Mouse (Mus musculus): ENCODE data around the gene Slc32a1.

Gene Slc32a1

DNA sequence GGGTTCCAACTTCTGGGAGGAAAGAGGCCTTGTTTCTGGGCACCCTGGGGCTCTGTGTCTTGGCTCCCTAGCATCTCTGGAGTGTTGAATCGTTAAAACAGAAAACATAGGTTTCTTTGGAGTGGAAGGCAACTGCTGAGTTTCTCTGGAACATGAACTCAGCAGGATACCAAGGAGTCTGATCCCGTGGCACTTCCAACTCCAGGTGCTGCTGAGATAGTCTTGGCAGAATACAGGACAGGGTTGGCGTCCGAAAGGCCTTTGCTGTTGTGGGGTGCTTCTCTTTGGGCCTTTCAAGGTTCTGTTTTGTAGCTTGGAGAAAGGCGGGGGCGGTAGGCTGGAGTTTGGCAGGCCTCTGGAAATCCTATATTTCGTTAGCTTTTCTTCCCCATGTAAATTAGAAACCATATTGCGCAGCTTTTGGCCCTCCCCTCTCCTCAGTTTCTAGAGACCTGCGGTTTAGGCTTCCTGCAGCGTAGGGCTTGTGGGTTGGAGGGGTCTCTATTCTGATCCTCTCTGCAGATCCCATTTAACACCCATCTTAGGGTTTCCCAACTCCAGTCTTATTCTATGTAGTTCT is 2.2 kb downstream of the Slc32a1 start:
- no peak for DNase-seq (ENCODE audit: low read depth)

DNA sequence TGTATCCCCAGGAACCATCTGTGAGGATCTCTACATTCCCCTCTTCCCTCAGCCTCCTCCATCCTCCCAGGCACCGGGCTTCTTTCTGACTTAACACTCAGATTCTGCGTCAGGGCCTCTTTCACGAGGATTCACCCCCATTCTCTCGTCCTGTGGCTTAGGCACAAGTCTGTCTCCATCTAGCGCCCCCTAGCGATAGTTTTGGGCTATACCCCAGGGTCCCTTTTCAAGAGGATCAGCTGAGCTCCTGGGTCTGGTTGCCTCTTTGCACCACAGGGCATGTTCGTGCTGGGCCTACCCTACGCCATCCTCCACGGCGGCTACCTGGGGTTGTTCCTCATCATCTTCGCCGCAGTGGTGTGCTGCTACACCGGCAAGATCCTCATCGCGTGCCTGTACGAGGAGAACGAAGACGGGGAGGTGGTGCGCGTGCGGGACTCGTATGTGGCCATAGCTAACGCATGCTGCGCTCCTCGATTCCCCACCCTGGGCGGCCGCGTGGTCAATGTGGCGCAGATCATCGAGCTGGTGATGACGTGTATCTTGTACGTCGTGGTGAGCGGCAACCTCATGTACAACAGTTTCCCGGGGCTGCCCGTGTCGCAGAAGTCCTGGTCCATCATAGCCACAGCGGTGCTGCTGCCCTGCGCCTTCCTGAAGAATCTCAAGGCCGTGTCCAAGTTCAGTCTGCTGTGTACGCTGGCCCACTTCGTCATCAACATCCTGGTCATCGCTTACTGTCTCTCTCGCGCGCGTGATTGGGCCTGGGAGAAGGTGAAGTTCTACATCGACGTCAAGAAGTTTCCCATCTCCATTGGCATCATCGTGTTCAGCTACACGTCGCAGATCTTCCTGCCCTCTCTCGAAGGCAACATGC is 3.2 kb downstream of the Slc32a1 start:
- DNase-seq (ENCODE audit: low read depth) = peak; percentile 90

DNA sequence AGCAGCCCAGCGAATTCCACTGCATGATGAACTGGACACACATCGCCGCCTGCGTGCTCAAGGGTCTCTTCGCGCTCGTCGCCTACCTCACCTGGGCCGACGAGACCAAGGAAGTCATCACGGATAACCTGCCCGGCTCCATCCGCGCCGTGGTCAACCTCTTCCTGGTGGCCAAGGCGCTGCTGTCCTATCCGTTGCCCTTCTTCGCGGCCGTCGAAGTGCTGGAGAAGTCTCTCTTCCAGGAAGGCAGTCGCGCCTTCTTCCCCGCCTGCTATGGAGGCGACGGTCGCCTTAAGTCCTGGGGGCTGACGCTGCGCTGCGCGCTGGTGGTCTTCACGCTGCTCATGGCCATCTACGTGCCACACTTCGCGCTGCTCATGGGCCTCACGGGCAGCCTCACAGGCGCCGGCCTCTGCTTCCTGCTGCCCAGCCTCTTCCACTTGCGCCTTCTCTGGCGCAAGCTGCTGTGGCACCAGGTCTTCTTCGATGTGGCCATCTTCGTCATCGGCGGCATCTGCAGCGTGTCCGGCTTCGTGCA is 3.9 kb downstream of the Slc32a1 start:
- DNase-seq (ENCODE audit: low read depth) = no peak

DNA sequence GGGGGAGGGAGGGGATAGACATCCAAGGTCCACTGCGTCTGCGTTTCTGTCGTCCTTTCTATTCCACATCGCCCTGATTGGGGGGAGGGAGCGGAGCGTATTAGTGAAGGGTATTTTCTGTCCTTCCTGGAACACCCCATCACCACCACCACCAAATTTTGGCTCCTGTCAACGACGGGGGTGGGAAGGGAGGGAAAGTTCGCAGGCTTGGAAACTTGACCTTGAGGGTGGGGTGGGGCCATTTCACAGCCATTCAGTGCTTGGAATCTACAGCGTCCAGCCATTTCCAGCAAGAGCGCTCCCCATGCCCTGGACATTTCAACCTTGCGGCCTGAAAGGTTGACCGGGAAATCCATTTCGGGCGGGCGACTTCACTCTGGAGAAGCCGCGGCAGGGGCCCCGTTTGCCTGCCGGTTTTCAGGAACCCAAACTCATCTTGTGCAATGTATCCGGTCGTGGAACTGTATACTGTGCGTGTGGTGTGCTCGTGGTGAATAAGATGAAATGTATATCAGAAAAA is 4.7 kb downstream of the Slc32a1 start:
- peak; percentile 21 for DNase-seq (ENCODE audit: low read depth)

DNA sequence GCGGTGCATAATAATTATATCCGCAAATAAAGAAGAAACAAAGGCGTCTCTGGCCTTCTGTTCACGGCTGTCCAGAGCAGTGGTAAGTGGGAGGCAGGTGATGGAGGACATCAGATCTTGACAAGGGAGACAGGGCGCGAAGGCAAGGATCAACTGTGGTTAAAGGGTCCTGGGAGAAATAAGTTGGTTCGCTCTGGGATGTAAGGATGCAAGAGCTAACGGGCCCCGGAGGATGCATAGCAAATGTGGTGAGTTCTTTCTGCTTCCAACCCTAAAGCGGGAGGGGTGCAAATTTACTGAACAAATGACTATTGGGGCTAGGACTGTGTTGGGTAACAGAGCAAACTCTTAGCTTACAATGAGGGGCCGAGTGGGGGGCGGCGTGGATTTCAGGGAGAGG is 5.1 kb downstream of the Slc32a1 start:
- DNase-seq (ENCODE audit: low read depth) = no peak

DNA sequence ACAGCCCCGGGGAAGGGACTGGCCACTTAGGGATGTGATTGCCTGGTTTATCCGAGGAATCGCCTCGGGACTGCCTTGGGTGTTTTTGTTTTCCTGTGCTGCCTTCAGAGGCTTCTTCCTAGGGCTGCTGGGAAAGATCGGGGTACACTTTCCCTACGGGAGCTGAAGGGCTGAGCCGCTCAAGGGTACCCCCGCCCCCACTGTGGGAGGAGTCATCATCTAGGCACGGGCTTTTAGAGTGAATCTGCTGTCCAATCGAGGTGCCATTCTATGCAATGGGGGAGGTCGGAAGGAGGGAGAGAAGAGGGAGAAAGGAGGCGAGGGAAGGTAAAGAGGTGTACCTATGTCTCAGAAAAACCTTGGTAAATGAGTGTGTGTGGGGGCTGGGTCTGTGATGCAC is 5.7 kb downstream of the Slc32a1 start:
- DNase-seq (ENCODE audit: low read depth) = peak; percentile 30

DNA sequence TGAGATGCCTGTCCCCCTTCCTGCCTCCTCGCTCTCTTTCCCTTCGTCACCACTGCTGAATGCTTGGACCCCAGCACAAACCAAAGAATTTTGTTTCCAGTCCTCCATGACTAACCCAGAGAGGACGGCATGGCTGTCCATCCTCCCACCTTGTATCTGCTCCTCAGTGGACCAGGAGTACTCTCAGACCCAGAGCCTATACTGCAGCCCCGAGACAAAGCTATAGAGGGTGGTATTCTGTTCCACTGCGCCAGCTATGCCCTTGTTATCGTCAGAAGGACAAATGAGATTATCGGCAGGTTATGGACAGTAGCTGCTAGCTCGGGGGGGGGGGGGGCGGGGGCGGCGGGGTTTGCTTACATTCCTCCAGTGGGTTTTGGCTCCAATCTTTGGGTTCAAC is 6.2 kb downstream of the Slc32a1 start:
- no peak for DNase-seq (ENCODE audit: low read depth)

DNA sequence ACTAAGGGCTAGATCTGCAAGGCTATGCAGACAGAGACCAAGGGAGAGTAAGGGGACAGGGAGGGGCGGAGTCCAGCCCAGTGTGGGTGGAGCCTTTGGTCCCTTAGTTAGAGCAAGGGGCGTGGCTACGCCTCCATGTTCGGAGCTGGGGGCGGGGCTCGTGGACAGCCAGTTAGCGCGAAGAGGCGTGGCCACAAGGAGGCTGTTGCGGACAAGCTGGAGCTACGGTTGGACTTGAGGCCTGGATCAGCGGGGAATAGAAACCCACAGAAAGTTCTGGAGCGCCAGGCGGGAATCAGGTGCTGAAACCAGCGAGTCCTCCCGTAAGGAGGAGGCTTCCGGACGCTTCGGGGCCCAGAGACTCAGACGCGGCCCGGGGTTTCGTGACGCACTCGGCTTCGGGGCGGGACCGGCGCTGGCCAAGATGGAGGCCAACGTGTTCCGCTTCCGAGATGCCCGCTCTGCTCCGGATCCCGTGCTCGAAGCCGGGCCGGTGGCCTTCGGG is 14.2 kb downstream of the Slc32a1 start, which contains the start of gene Actr5:
Gene Actr5, plus strand, starts transcription at position 171 of the 505 bp plus-strand sequence.
- DNase-seq (ENCODE audit: low read depth) = peak; percentile 99

DNA sequence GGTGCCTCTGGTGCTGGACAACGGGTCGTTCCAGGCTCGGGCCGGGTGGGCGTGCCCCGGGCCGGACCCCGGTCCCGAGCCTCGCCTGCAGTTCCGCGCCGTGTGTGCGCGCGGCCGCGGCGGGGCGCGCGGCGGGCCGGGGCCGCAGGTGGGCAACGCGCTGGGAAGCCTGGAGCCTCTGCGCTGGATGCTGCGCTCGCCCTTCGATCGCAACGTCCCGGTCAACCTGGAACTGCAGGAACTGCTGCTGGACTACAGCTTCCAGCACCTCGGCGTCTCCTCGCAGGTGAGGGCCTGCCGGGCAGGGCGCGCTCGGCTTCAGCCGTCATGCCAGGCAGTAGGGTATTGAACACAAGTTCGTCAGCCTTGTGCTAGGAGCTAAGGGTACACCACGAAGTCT is 14.7 kb downstream of the Slc32a1 start:
- DNase-seq (ENCODE audit: low read depth) = no peak

DNA sequence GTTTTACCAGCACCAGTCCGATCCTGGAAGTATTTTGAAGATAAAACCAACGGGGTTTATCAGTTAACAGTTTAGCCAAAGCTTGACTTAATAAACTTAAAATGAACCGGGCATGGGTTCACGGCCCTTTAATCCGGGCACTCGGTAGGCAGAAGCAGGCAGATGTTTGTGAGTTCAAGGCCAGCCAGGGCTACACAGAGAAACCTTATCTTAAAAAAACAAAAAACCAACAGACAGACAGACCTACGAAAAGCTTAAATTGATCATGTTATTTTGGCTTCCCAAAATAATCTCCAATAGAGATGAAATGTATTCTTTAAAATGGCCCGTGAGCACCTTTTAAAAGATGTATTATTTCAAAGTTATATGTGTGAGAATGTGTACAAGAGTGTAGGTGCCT is 15.1 kb downstream of the Slc32a1 start:
- no peak for DNase-seq (ENCODE audit: low read depth)

DNA sequence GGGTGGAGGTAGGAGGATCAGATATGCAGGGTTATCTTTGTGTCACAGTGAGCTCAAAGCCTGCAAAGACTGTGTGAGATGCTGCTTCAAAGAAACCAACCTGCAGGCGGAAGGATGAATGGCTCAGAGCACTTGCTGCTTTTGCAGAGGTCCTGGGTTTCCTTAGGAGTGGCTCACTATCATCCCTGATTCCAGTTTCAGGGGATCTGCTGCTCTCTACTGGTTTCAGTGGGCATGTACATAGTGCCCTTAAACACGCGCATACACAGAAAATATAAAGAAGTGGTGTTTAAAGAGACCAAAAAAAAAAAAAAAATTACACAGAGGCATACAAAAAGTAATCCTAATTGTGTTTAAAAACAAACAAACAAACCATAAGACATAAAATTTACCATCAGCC is 18.3 kb downstream of the Slc32a1 start:
- DNase-seq (ENCODE audit: low read depth) = no peak

DNA sequence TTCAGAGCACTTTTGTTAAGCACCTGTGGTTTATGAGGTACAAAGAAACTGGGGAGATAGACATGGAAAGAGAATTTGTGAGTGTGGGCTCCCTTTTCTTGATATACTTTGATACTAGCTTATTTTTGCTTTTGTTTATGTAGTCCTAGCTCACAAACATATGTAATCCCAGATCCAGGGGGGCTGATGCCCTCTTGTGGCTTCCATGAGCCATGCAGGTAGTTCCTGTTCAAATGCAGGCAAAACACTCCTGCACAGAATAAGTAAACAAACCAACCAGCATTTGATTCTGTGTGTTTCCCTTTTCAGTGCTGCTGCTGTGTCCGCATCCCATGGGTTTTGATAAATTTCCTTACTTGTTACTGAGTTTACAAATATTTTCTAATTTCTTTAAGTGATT is 18.8 kb downstream of the Slc32a1 start:
- DNase-seq (ENCODE audit: low read depth) = no peak

DNA sequence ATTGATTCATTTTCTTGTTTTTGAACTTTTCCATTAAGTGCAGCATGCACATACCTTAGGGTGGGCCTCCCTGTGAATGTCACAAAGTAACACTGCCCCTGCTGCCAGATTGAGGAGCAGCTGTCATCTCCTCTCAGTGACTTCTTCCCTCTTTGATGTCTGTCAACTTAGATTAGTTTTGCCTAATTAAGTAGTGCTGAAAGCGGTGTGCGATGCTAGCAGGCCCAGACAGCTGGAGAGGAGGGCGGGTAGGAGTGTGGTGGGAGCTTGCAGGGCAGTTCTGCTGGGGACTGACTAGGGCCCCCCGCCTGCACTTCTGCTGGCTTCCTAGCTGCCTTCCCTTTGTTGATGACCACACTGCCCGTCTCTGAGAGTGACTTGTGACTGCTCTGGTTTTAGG is 21.3 kb downstream of the Slc32a1 start:
- no peak for DNase-seq (ENCODE audit: low read depth)

DNA sequence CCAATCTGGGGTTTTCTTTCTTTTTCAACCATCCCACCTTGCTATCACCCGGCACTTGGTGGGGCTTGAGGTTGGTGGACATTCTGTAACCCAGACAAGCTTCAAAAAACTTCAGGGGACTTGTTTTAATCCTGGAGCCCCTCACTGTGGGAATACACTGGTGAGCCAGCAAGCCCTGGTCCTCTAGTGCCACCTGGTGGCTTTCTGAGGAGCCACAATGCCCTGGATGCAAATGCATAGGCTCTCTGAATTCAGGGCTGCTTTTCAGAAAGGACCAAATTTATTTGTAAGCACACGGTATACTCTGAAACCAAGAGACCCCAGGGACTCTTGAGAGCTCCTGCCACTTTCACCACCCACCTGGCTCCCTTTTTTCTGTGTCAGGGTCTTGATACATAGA is 31.3 kb downstream of the Slc32a1 start:
- peak; percentile 77 for DNase-seq (ENCODE audit: low read depth)

DNA sequence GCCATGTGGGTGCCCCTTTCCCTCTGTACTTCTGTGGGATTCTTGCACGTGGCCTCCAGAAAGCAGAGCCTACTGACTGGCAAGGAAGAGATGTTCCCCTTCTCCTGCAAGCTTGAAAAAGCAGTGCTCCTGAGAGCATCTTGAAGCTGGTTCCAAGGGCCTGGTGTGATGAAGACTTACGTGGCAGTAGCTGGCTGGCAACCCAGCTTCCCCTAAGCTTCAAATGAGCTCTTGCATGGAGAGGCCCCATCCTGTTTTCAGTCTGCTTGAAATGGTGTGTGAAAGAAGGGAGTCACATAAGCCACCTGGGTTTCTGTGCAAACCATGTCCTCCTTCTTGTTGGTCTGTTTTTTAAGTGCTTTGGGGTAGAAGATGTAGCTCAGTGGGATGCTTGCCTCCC is 32.0 kb downstream of the Slc32a1 start:
- DNase-seq (ENCODE audit: low read depth) = no peak

DNA sequence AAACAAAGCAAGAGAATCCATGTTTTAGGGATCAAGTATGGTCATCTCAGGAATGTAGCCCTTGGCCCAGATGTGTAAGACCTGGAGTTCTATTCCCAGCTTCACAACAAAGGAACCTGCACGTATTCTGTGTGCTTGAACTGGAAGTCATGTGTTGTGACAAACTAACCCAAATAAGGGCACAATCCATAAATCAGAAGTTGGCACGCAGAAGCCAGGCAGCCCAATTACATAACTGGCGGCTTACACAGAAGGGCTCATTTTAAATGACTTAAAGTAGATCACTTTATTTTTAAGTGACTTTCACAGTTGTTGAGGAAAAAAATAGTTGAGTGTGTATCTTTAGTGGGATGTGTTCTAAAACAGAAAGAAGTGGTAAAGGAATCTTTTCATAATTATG is 33.2 kb downstream of the Slc32a1 start:
- DNase-seq (ENCODE audit: low read depth) = no peak

DNA sequence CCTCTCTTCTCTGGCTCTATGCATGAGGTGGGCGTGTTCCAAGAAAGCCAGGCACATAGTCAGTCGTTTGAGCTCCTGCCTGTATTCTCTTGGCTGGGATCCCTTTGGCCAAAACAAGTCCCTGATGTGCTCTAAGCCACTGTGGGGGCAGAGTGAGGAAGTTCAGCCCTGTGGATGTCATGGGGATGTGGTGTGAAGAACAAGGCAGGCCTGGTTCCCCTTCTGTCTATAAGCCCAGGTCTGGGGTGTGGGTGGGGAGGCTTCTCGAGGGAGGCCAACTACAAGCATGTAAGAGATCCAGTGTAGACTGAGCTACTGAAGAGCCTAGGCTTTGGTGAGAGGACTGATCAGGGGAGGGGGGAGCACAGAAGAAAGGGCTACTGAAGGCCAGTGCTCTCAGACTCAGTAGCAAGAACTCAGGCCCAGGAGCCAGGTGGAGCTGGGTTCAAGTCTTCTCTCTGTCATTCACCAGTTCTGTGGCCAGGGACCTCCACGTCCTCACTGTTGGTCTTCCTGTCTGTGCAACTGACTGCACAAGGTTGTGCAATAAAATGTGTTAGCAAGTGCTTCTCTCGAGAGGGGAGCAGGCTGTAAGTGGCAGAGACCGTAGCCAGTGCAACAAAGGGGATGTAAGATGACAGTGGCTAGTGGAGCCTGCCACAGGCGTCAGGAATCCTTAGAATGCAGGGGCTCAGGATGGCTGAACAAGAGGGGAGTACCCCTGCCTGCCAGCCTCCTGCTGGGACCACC is 40.8 kb downstream of the Slc32a1 start:
- DNase-seq (ENCODE audit: low read depth) = no peak

DNA sequence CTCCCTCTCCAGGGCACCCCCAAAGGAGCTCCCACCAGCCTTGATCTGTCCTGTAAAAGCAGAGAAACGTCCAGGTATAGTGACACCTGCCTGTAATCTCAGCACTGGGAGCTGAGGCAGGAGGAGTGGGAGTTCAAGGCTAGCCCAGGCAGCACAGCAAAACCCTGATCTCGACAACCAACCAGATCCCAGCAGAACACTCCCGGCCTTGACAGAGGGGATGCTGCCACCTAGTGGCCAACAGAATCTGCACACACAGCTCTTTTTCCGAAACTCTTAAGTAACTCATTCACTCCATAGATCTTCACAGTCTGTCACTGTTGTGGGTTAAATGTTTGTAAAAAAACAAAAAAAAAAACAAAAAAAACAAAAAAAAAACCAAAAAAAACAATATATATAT is 42.4 kb downstream of the Slc32a1 start:
- peak; percentile 88 for DNase-seq (ENCODE audit: low read depth)

DNA sequence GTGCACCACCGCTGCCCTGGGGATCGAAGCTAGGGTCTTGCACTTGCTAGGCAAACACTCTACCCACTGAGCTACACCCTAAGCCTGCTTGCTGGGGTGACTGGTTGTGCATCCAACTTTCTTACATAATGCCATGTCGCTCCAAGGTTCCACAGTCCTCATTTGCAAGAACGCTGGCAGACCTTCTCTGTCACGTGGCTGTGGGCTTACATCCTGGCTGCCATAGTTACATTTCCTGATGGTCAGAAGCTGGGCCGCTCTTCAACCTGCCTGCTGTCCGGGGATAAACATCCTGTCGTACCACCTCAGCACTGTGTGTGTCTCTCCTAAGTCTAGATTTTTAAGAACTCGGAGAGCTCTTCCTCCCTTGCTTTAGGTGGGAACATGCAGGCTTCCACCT is 44.1 kb downstream of the Slc32a1 start:
- DNase-seq (ENCODE audit: low read depth) = no peak

DNA sequence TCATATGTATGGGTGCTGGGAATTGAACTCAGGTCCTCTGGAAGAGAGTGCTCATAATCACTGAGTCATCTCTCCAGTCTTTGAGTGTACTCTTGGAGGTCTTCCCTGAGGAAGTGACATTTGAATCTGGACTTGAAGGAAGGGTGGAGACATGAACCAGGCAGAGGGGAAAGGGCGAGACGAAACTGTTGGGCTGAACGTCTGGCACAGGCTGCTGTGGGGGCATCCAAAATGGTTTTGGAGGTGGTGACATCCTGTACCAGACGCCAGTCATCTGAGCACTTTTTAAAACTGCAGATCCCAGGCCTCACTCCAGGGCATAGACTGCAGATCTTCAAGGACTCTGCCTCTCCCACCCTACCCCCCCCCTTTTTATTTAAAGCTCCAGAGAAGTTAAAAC is 45.2 kb downstream of the Slc32a1 start:
- no peak for DNase-seq (ENCODE audit: low read depth)

DNA sequence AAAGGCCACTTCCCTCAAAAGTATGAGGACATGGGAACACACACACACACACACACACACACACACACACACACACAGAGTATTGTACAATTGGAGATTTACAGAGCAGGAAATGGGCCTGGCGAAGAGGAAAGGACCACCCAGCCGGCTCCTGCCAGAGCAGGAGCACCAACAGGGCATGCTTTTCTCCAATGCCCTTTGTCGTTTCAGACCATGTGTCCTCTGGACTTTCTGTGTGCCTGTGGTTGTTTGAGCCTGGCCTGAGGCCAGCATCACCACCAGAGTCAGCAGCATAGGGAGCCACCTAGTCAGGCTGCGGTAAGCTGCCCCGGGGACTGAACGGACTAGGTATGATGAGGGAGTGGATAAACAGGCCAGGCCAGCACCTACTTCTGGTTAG is 48.3 kb downstream of the Slc32a1 start:
- no peak for DNase-seq (ENCODE audit: low read depth)

DNA sequence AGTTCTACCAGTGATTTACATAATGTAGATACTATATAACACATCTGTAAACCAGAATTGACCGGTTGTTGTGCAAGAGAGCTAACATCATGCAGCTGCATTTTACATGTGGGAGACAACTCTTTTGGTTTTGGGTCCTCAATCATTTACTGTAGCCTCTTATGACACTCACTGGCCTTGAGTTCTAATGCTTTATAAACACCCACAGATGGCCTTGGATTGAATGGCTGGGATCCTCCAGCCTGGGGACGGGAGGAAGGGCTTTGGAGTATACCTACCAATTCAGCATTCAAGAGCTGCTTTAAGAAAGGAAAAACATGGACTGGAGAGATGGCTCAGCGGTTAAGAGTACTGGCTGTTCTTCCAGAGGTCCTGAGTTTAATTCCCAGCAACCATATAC is 48.8 kb downstream of the Slc32a1 start:
- DNase-seq (ENCODE audit: low read depth) = no peak

All from naive thymus-derived CD4-positive, alpha-beta T cell, adult 2 months (primary cell).